In genomic region chr8:10665821-10666283, GRCm38 (mm10) we compare ENCODE assay signal across 12 mouse cellular contexts.
DNase-seq lines count a peak whose midpoint lies in the region; ATAC-seq and TF ChIP-seq lines count a peak whose summit lies in the region.
"Had no signal": no experiment of that assay in that cellular context is flagged by ENCODE, and none has a peak within 500 bp of the region (broad histone marks: within the 10 kb centered on the region; RNA-seq: fewer than 3 reads in every experiment).

No protein-coding gene starts in this region.

- TF ChIP-seq POLR2A in kidney, adult 2 months (IDR thresholded peaks at IDR 0.05; ENCODE audit: low read depth, low read length): no peak

- H3K36me3 ChIP-seq in kidney, embryonic 16.5 days (ENCODE audit: insufficient read depth, low read length): no peaks in the 10 kb centered on the region
- no peaks in the 10 kb centered on the region for H3K36me3 ChIP-seq in kidney, adult 2 months (ENCODE audit: control insufficient read depth, insufficient read depth, low read length)
- H3K36me3 ChIP-seq in forebrain, embryonic 13.5 days (ENCODE audit: poor library complexity, severe bottlenecking): no peaks in the 10 kb centered on the region
- no peaks in the 10 kb centered on the region for H3K36me3 ChIP-seq in midbrain, embryonic 13.5 days
- H3K36me3 ChIP-seq: heart, embryonic 13.5 days; limb, embryonic 12.5 days had no signal

- H3K9ac ChIP-seq in kidney, embryonic 16.5 days (replicated peaks; ENCODE audit: low read length): no peak overlapping the region
- no peak overlapping the region for H3K9ac ChIP-seq in forebrain, embryonic 13.5 days
- H3K9ac ChIP-seq in midbrain, embryonic 13.5 days (replicated peaks): no peak overlapping the region
- H3K9ac ChIP-seq: heart, embryonic 13.5 days; limb, embryonic 12.5 days had no signal

- no peak for DNase-seq in kidney, adult 2 months
- DNase-seq in ES-CJ7 (ENCODE audit: low read depth, low spot score): peak; percentile 88
- no peak for DNase-seq in kidney, postnatal 14 days
- DNase-seq in natural killer cell, adult 2 months (ENCODE audit: low spot score in 2 of 2): no peak
- DNase-seq: adrenal gland, adult 8-10 months; cerebellum, postnatal 36 days had no signal

- no peak for TF ChIP-seq CTCF in kidney, adult 2 months (conservative IDR thresholded peaks at IDR 0.05; ENCODE audit: insufficient read depth, insufficient read length, low read depth, low read length)

- H3K4me3 ChIP-seq in kidney, embryonic 16.5 days (ENCODE audit: low read length): no peak overlapping the region
- no peak overlapping the region for H3K4me3 ChIP-seq in kidney, adult 2 months (ENCODE audit: insufficient read depth, low read depth, low read length)
- no peak overlapping the region for H3K4me3 ChIP-seq in forebrain, embryonic 13.5 days
- H3K4me3 ChIP-seq in midbrain, embryonic 13.5 days (replicated peaks): no peak overlapping the region
- H3K4me3 ChIP-seq: heart, embryonic 13.5 days; limb, embryonic 12.5 days had no signal

- H3K9me3 ChIP-seq in kidney, embryonic 16.5 days (ENCODE audit: low read length): 0 out of 2 replicates have a peak, but pooled peaks cover 4% of the 10 kb centered on the region
- H3K9me3 ChIP-seq in forebrain, embryonic 13.5 days (replicated peaks): no peaks in the 10 kb centered on the region
- no peaks in the 10 kb centered on the region for H3K9me3 ChIP-seq in midbrain, embryonic 13.5 days
- H3K9me3 ChIP-seq: limb, embryonic 12.5 days had no signal

- H3K27me3 ChIP-seq in kidney, embryonic 16.5 days (ENCODE audit: insufficient read depth, low read length): no peaks in the 10 kb centered on the region
- no peaks in the 10 kb centered on the region for H3K27me3 ChIP-seq in kidney, adult 2 months (replicated peaks; ENCODE audit: control insufficient read depth, insufficient read depth, low read length)
- H3K27me3 ChIP-seq in forebrain, embryonic 13.5 days: 0 out of 2 replicates have a peak, but pooled peaks cover 5% of the 10 kb centered on the region
- H3K27me3 ChIP-seq in midbrain, embryonic 13.5 days: no peaks in the 10 kb centered on the region
- H3K27me3 ChIP-seq: heart, embryonic 13.5 days; limb, embryonic 12.5 days had no signal

- H3K27ac ChIP-seq in kidney, embryonic 16.5 days (ENCODE audit: low read length): peak overlapping the region; percentile 72; the same call in 1 of the 2 replicates
- H3K27ac ChIP-seq in kidney, adult 2 months (ENCODE audit: insufficient read depth, low read depth, low read length): no peak overlapping the region
- no peak overlapping the region for H3K27ac ChIP-seq in forebrain, embryonic 13.5 days
- H3K27ac ChIP-seq in midbrain, embryonic 13.5 days: no peak overlapping the region

- no peak for ATAC-seq in kidney, embryonic 16.5 days (ENCODE audit: low FRiP score, low TSS enrichment)
- peak; percentile 79 for ATAC-seq in forebrain, embryonic 13.5 days
- ATAC-seq in midbrain, embryonic 13.5 days: peak; percentile 70
- no peak for ATAC-seq in CD4-positive, CD25-positive, alpha-beta regulatory T cell, adult 4 months

- WGBS in kidney, embryonic 16.5 days: 37% methylated on average over 4 of the region's 4 CpGs
- 51% methylated on average over 4 of the region's 4 CpGs for WGBS in kidney, adult 2 months
- WGBS in forebrain, embryonic 13.5 days: 4% methylated on average over 4 of the region's 4 CpGs
- WGBS in midbrain, embryonic 13.5 days: 10% methylated on average over 4 of the region's 4 CpGs

- no peak overlapping the region for H3K4me2 ChIP-seq in kidney, embryonic 16.5 days (replicated peaks; ENCODE audit: low read depth, low read length)
- H3K4me2 ChIP-seq in forebrain, embryonic 13.5 days: no peak overlapping the region
- H3K4me2 ChIP-seq in midbrain, embryonic 13.5 days (replicated peaks): no peak overlapping the region

- H3K4me1 ChIP-seq in kidney, embryonic 16.5 days (ENCODE audit: insufficient read depth, low read length): peaks cover 19% of the 10 kb centered on the region
- peaks cover 3% of the 10 kb centered on the region for H3K4me1 ChIP-seq in kidney, adult 2 months (ENCODE audit: control insufficient read depth, insufficient read depth, low read length)
- peaks cover 35% of the 10 kb centered on the region for H3K4me1 ChIP-seq in forebrain, embryonic 13.5 days
- H3K4me1 ChIP-seq in midbrain, embryonic 13.5 days (replicated peaks): peaks cover 31% of the 10 kb centered on the region

Comparison
In these comparisons a context has a peak if more than half of its experiments do, and no peak if none do; other contexts are left out.
1. ATAC-seq: peak in forebrain, embryonic 13.5 days (single experiment) and midbrain, embryonic 13.5 days (single experiment); none in kidney, embryonic 16.5 days (single experiment) and CD4-positive, CD25-positive, alpha-beta regulatory T cell, adult 4 months (single experiment).